Mouse (Mus musculus) adrenal gland, postnatal 0 days (tissue): ENCODE measurements around the gene Cfap97d1. TPM values are rescaled to one million over a fixed set of nuclear protein-coding genes. Genes with fewer than 3 reads are reported as not detected.

Experiments used
- polyA plus RNA-seq: library from polyadenylated mRNA; unstranded; fragments of >200 nt; fragmentation: Nextera tagmentation; extraction: Ambion mirVana; gene quantifications from 2 replicates; pipeline ENCODE4 v1.2.1, GENCODE M21; 2015

Cfap97d1 gene
- polyA plus RNA-seq: not detected in 2 replicates

GRCm38 (mm10) chr11:101984054-101985025 lies at the start of gene Cfap97d1:
TSS of gene Cfap97d1 (plus strand) at chr11:101984279.

GRCm38 (mm10) chr11:101966965-101967614 lies 17.0 kb upstream of the Cfap97d1 start, which contains the start of gene Sost:
TSS of gene Sost (minus strand) at chr11:101967015.

DNA sequence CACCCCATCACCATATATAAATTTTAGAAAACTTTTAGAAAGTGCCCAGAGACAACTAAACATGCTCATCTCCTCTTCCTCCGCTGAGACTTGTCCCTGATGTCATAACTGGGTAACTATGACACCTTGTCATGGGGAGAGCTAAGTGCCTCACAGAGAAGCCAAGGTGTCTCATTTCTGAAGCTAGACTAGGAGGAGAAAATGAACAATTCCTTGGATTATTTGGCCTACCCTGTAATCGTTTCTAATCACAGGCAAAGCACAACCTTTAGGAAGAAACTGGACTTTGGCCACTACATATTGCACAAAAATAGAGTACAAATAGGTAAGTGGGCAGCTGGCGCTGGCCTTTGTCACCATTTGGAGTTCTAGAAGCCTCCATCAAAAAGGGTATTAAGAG lies 2.8 kb downstream of the Cfap97d1 start, which contains the start of gene Dusp3:
TSS of gene Dusp3 (minus strand) at position 101 of the 400 bp plus-strand sequence.

GRCm38 (mm10) chr11:102028087-102028816 lies 44.2 kb downstream of the Cfap97d1 start, which contains the start of gene Mpp3:
TSS of gene Mpp3 (minus strand) at chr11:102028461.

DNA sequence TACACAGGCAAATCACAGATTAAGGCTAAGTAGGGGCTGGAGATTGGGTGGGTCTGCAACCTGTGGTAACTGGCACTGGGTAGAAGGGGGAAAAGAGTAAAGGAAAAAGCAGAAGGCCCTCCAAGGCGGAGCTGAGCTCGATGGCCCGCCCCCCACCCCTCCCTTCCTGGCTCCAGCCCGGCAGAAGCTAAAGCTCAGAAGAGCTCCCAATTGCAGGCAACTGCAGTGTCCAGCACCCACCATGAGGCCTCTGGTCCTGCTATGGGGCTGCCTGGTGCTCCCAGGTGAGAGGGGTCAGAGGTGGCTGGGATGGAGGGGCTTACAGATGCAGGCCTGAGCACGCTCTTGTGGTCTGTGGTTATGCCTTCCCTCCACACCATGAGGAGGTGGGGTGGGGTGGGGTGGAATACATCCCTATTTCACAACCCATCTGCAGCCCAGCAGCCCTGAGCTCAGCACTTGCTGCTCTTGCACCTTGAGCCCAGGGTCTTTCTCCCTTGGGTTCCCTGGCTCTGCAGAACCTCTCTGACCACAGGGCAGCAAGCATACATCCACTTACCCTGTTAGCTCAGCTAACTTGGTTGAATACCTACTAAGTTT lies 57.4 kb downstream of the Cfap97d1 start, which contains the start of gene Cd300lg:
TSS of gene Cd300lg (plus strand) at position 160 of the 600 bp plus-strand sequence.

Other genes starting within 250 kb of the Cfap97d1 start
- 3.0 and 8.5 TPM in 2 replicates for gene Etv4, start 198.9 kb upstream of the Cfap97d1 start, polyA plus RNA-seq
- 3.7 and 6.3 TPM in 2 replicates for gene Meox1, start 89.9 kb upstream of the Cfap97d1 start, polyA plus RNA-seq
- 0.16 and 0.17 TPM in 2 replicates for gene Sost, start 17.3 kb upstream of the Cfap97d1 start, polyA plus RNA-seq
- 31.6 and 37.9 TPM in 2 replicates for gene Dusp3, start 2.7 kb downstream of the Cfap97d1 start, polyA plus RNA-seq
- 12.3 and 13.8 TPM in 2 replicates for gene Mpp3, start 44.2 kb downstream of the Cfap97d1 start, polyA plus RNA-seq
- gene Cd300lg, start 57.2 kb downstream of the Cfap97d1 start, polyA plus RNA-seq: 3.1 and 5.1 TPM in 2 replicates
- gene Mpp2, start 104.2 kb downstream of the Cfap97d1 start, polyA plus RNA-seq: 5.0 and 6.1 TPM in 2 replicates
- 0.28 TPM in 1 of 2 replicates, not detected in the other for gene Ppy, start 117.0 kb downstream of the Cfap97d1 start, polyA plus RNA-seq
- gene Pyy, start 123.6 kb downstream of the Cfap97d1 start, polyA plus RNA-seq: 0.33 and 0.37 TPM in 2 replicates
- 0.43 and 0.77 TPM in 2 replicates for gene Nags, start 161.2 kb downstream of the Cfap97d1 start, polyA plus RNA-seq
- 16.8 and 23.9 TPM in 2 replicates for gene Tmem101, start 172.1 kb downstream of the Cfap97d1 start, polyA plus RNA-seq
- gene Lsm12, start 201.0 kb downstream of the Cfap97d1 start, polyA plus RNA-seq: 68.2 and 91.7 TPM in 2 replicates
- gene G6pc3, start 205.3 kb downstream of the Cfap97d1 start, polyA plus RNA-seq: 28.6 and 70.2 TPM in 2 replicates
- gene Hdac5, start 245.9 kb downstream of the Cfap97d1 start, polyA plus RNA-seq: 54.3 and 58.9 TPM in 2 replicates